In genomic region chr5:111368576-111368975, GRCm38 (mm10) we compare ENCODE assay signal across 15 mouse cellular contexts. TPM values are rescaled to one million over a fixed set of nuclear protein-coding genes. Genes with fewer than 3 reads are reported as not detected.
DNase-seq lines count a peak whose midpoint lies in the region; ATAC-seq lines count a peak whose summit lies in the region.
"Had no signal": no experiment of that assay in that cellular context is flagged by ENCODE, and none has a peak within 500 bp of the region (broad histone marks: within the 10 kb centered on the region; RNA-seq: fewer than 3 reads in every experiment).

No protein-coding gene starts in this region.

- H3K9ac ChIP-seq in forebrain, embryonic 15.5 days (replicated peaks): no peak overlapping the region

- H3K9me3 ChIP-seq in forebrain, embryonic 15.5 days: no peaks in the 10 kb centered on the region
- H3K9me3 ChIP-seq in midbrain, embryonic 10.5 days (replicated peaks): no peaks in the 10 kb centered on the region

- H3K4me2 ChIP-seq in forebrain, embryonic 15.5 days (replicated peaks): no peak overlapping the region

- peaks cover 22% of the 10 kb centered on the region for H3K36me3 ChIP-seq in forebrain, embryonic 15.5 days
- H3K36me3 ChIP-seq in midbrain, embryonic 10.5 days: peaks cover 82% of the 10 kb centered on the region

- intact Hi-C loops in heart, postnatal 36 days (cut with DNase I): no loop called here

- DNase-seq in heart, adult 9 months (ENCODE audit: low spot score in 2 of 2): peak; percentile 15 to 17
- DNase-seq in heart, postnatal 36 days: no peak
- no peak for DNase-seq in midbrain, embryonic 10.5 days (ENCODE audit: low spot score)
- DNase-seq in retina, embryonic 14.5 days (ENCODE audit: low spot score): peak; percentile 51
- no peak for DNase-seq in urinary bladder, postnatal 14 days (ENCODE audit: low spot score)
- no peak for DNase-seq in T-cell, adult 2 months (ENCODE audit: low spot score)
- DNase-seq: kidney, postnatal 10 days; liver had no signal

- 24% methylated on average over 5 of the region's 5 CpGs for WGBS in forebrain, embryonic 15.5 days
- 87% methylated on average over 5 of the region's 5 CpGs for WGBS in midbrain, embryonic 10.5 days

- no peak overlapping the region for H3K4me3 ChIP-seq in forebrain, embryonic 15.5 days
- no peak overlapping the region for H3K4me3 ChIP-seq in midbrain, embryonic 10.5 days
- H3K4me3 ChIP-seq: left cerebral cortex, adult 2 months had no signal

- no peaks in the 10 kb centered on the region for H3K27me3 ChIP-seq in forebrain, embryonic 15.5 days
- no peaks in the 10 kb centered on the region for H3K27me3 ChIP-seq in midbrain, embryonic 10.5 days (ENCODE audit: low read depth, poor library complexity, severe bottlenecking)

- H3K27ac ChIP-seq in forebrain, embryonic 15.5 days (replicated peaks): peak overlapping the region; percentile 86
- H3K27ac ChIP-seq in midbrain, embryonic 10.5 days (replicated peaks): peak overlapping the region; percentile 78
- H3K27ac ChIP-seq: left cerebral cortex, adult 2 months had no signal

- H3K4me1 ChIP-seq in forebrain, embryonic 15.5 days: peaks cover 26% of the 10 kb centered on the region
- peaks cover 26% of the 10 kb centered on the region for H3K4me1 ChIP-seq in midbrain, embryonic 10.5 days

- peak; percentile 83 for ATAC-seq in forebrain, embryonic 15.5 days (replicated peaks)
- no peak for ATAC-seq in monocyte, adult 5-6 weeks (replicated peaks; ENCODE audit: insufficient number of reproducible peaks, low FRiP score, low TSS enrichment, poor library complexity, severe bottlenecking)
- ATAC-seq: activated CD4-positive, CD25-positive, alpha-beta regulatory T cell, adult 4 months; lung, postnatal 0 days had no signal

RNA-seq across cellular contexts. Expression of gene Pitpnb, which starts 38.0 kb away (rescaled TPM):
- 10 to 100 TPM; 41.7 to 45.3 TPM for total RNA-seq in heart, postnatal 36 days (2021)
- 99.5 and 102 TPM in 2 replicates for polyA plus RNA-seq in forebrain, embryonic 15.5 days (2015; fragmentation: Nextera tagmentation; extraction: Ambion mirVana)
- polyA plus RNA-seq in midbrain, embryonic 10.5 days (2016; fragmentation: Nextera tagmentation; extraction: Ambion mirVana): 121 and 129 TPM in 2 replicates
- total RNA-seq in monocyte, adult 5-6 weeks (2017): 12.8 to 26.2 TPM (median 18.9 TPM) in 3 replicates

RNA-seq across cellular contexts. Expression of gene Mn1, which starts 48.6 kb away (rescaled TPM):
- 10 to 100 TPM; 15.2 to 20.2 TPM for total RNA-seq in heart, postnatal 36 days (2021)
- 102 and 109 TPM in 2 replicates for polyA plus RNA-seq in forebrain, embryonic 15.5 days (2015; fragmentation: Nextera tagmentation; extraction: Ambion mirVana)
- polyA plus RNA-seq in midbrain, embryonic 10.5 days (2016; fragmentation: Nextera tagmentation; extraction: Ambion mirVana): 53.0 and 63.2 TPM in 2 replicates
- total RNA-seq in monocyte, adult 5-6 weeks (2017): 0.19 TPM in 1 of 3 replicates, not detected in the others
- total RNA-seq: MEL had no signal
- polyA plus RNA-seq: activated CD4-positive, CD25-positive, alpha-beta regulatory T cell, adult 4 months; C2C12 had no signal

Comparison
In these comparisons a context has a peak if more than half of its experiments do, and no peak if none do; other contexts are left out.
1. DNase-seq: peak in heart, adult 9 months (2 of 2) and retina, embryonic 14.5 days (single experiment); none in heart, postnatal 36 days (0 of 2), midbrain, embryonic 10.5 days (single experiment), urinary bladder, postnatal 14 days (single experiment) and T-cell, adult 2 months (single experiment).
2. RNA of gene Mn1, which starts 48.6 kb away (total RNA-seq): 15.2 to 20.2 TPM in heart, postnatal 36 days; 0.19 TPM in monocyte, adult 5-6 weeks; every median in the first group is over 10 times any median in the second.